Mouse (Mus musculus) forebrain, embryonic 11.5 days (tissue): ENCODE measurements at regions not wholly inside any gene's neighbourhood (a gene's known extent, or its start where the extent isn't known, plus 50 kb on each side); places are given as distances from the start of the nearest gene placed in this dataset.
A peak's percentile ranks its signal among the peaks of the same experiment; 100 is the strongest.

Experiments used
- ATAC-seq: fragments of 200-750 bp; cut with Nextera tagmentation; replicated peaks from 2 replicates; pipeline ENCODE4 v1.8.0; 2017; ENCODE audit warnings: moderate TSS enrichment; ENCODE audit not compliant: low FRiP score
- DNase-seq: peaks from one replicate; pipeline ENCODE4 v3.0.0-alpha.2; 2017; ENCODE audit warnings: low spot score
- H3K27ac ChIP-seq: fragments of 300-500 bp; sonication (generic); 2 replicates; pipeline ENCODE4 v1.5.1; 2014; ENCODE audit warnings: low read depth, low read length
- H3K27me3 ChIP-seq: fragments of 300-500 bp; sonication (generic); 2 replicates; pipeline ENCODE4 v1.6.1; 2014; ENCODE audit warnings: mild to moderate bottlenecking, low read length, mixed read lengths; ENCODE audit not compliant: control insufficient read depth, insufficient read depth
- H3K36me3 ChIP-seq: fragments of 300-500 bp; sonication (generic); 2 replicates; pipeline ENCODE4 v1.6.1; 2014; ENCODE audit warnings: mild to moderate bottlenecking, low read length, moderate library complexity, mixed read lengths; ENCODE audit not compliant: control insufficient read depth, insufficient read depth
- H3K4me1 ChIP-seq: fragments of 300-500 bp; sonication (generic); replicated peaks from 2 replicates; pipeline ENCODE4 v1.6.1; 2014; ENCODE audit warnings: low read length, mixed read lengths; ENCODE audit not compliant: control insufficient read depth, insufficient read depth
- H3K4me2 ChIP-seq: fragments of 300-500 bp; sonication (generic); 2 replicates; pipeline ENCODE4 v1.6.1; 2014; ENCODE audit warnings: low read depth, mild to moderate bottlenecking, low read length, moderate library complexity, mixed read lengths; ENCODE audit not compliant: severe bottlenecking
- H3K4me3 ChIP-seq: fragments of 300-500 bp; sonication (generic); 2 replicates; pipeline ENCODE4 v1.5.1; 2014; ENCODE audit warnings: low read depth, low read length
- H3K9ac ChIP-seq: fragments of 300-500 bp; sonication (generic); 2 replicates; pipeline ENCODE4 v1.6.1; 2014; ENCODE audit warnings: low read length
- H3K9me3 ChIP-seq: fragments of 300-500 bp; sonication (generic); 2 replicates; pipeline ENCODE4 v1.6.1; 2016; ENCODE audit warnings: low read length, mixed read lengths; ENCODE audit not compliant: control insufficient read depth
- whole genome bisulfite sequencing: fragments of 180-500 bp; shearing (Covaris S2); extraction: QIAGEN DNeasy Blood & Tissue Kit; methylation state at CpG from one replicate; pipeline ENCODE4 v1.1.7; 2014; 5-methylcytosine and 5-hydroxymethylcytosine counted together

GRCm38 (mm10) chrX:163452971-163453532 lies 96.4 kb downstream of the Grpr start:
- ATAC-seq = no peak
- DNase-seq = no peak
- Histone ChIP-seq H3K4me3 (no peak overlapping the region), H3K4me2 (no peak overlapping the region), H3K27me3 (peaks cover 6% of the 10 kb centered on the region; the same call in 1 of the 2 replicates), H3K9ac (no peak overlapping the region), H3K27ac (no peak overlapping the region), H3K4me1 (no peaks in the 10 kb centered on the region), H3K36me3 (no peaks in the 10 kb centered on the region), H3K9me3 (no peaks in the 10 kb centered on the region)
- 73% methylated on average over 8 of the region's 8 CpGs for WGBS

GRCm38 (mm10) chrX:163405586-163405985 lies 143.9 kb downstream of the Grpr start:
- peaks cover 2% of the 10 kb centered on the region; the same call in 1 of the 2 replicates for H3K27me3 ChIP-seq
- WGBS = 42% methylated on average over 3 of the region's 3 CpGs
- DNase-seq = no peak
- H3K36me3 ChIP-seq = no peaks in the 10 kb centered on the region
- H3K27ac ChIP-seq = no peak overlapping the region
- no peaks in the 10 kb centered on the region for H3K4me1 ChIP-seq
- H3K9me3 ChIP-seq = no peaks in the 10 kb centered on the region
- H3K4me2 ChIP-seq = no peak overlapping the region
- H3K4me3 ChIP-seq = no peak overlapping the region
- ATAC-seq = peak; percentile 27; the same call in 1 of the 2 replicates
- H3K9ac ChIP-seq = no peak overlapping the region

DNA sequence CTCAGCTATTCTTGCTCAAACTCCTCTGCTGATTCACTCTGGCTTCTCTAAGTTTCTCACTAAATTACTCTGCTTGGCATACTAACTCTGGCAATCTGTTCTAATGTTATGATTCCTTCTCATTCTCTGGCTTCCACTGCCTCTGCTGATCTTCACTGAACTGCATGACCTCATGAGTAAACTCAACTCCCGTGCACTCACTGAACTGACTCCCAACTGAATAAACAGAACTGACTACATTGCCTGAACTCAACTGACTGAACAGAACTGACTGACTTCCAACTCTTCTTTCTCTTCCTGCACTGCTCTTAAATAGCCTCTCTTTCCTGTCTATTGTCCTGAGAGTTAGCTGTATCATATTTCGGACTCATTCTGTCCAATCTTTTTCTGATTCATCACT lies 163.1 kb downstream of the Grpr start:
- H3K27ac ChIP-seq = no peak overlapping the region
- no peaks in the 10 kb centered on the region for H3K36me3 ChIP-seq
- 87% methylated on average over 2 of the region's 2 CpGs for WGBS
- no peaks in the 10 kb centered on the region for H3K4me1 ChIP-seq
- H3K4me3 ChIP-seq = no peak overlapping the region
- H3K4me2 ChIP-seq = no peak overlapping the region
- ATAC-seq (no peak), DNase-seq (no peak)
- no peak overlapping the region for H3K9ac ChIP-seq
- H3K27me3 ChIP-seq = no peaks in the 10 kb centered on the region; the same call in 1 of the 2 replicates
- no peaks in the 10 kb centered on the region for H3K9me3 ChIP-seq
